Mouse (Mus musculus) hindbrain, embryonic 10.5 days (tissue): ENCODE measurements at regions not wholly inside any gene's neighbourhood (a gene's known extent, or its start where the extent isn't known, plus 50 kb on each side); places are given as distances from the start of the nearest gene placed in this dataset.

Experiments used
- DNase-seq: peaks from one replicate; pipeline ENCODE4 v3.0.0-alpha.2; 2017; ENCODE audit warnings: low spot score
- H3K27ac ChIP-seq: fragments of 300-500 bp; sonication (generic); 2 replicates; pipeline ENCODE4 v1.5.1; 2016; ENCODE audit warnings: mild to moderate bottlenecking, moderate library complexity
- H3K27me3 ChIP-seq: fragments of 300-500 bp; sonication (generic); 2 replicates; pipeline ENCODE4 v1.6.1; 2016; ENCODE audit warnings: mild to moderate bottlenecking; ENCODE audit not compliant: poor library complexity, insufficient read depth, severe bottlenecking
- H3K36me3 ChIP-seq: fragments of 300-500 bp; sonication (generic); 2 replicates; pipeline ENCODE4 v1.6.1; 2016; ENCODE audit warnings: mild to moderate bottlenecking, moderate library complexity
- H3K4me1 ChIP-seq: fragments of 300-500 bp; sonication (generic); replicated peaks from 2 replicates; pipeline ENCODE4 v1.6.1; 2016; ENCODE audit warnings: mild to moderate bottlenecking
- H3K4me3 ChIP-seq: fragments of 300-500 bp; sonication (generic); 2 replicates; pipeline ENCODE4 v1.5.1; 2016; ENCODE audit warnings: mild to moderate bottlenecking, moderate library complexity
- H3K9me3 ChIP-seq: fragments of 300-500 bp; sonication (generic); 2 replicates; pipeline ENCODE4 v1.6.1; 2016; ENCODE audit warnings: mild to moderate bottlenecking, moderate library complexity
- WGBS: fragments of 180-500 bp; shearing (Covaris S2); methylation state at CpG from one replicate; pipeline ENCODE4 v1.1.7; 2016; 5-methylcytosine and 5-hydroxymethylcytosine counted together

- WGBS: 84% methylated on average over 7 of the region's 7 CpGs
- H3K36me3 ChIP-seq: no peaks in the 10 kb centered on the region
- 0 out of 2 replicates have a peak, but pooled peaks cover 2% of the 10 kb centered on the region for H3K4me1 ChIP-seq
- no peaks in the 10 kb centered on the region for H3K9me3 ChIP-seq
- no peaks in the 10 kb centered on the region for H3K27me3 ChIP-seq
- H3K4me3 ChIP-seq: no peak overlapping the region
- no peak overlapping the region for H3K27ac ChIP-seq
- no peak for DNase-seq
Measured at GRCm38 (mm10) chr19:18331811-18332210, 299.8 kb downstream of the Ostf1 start.

DNA sequence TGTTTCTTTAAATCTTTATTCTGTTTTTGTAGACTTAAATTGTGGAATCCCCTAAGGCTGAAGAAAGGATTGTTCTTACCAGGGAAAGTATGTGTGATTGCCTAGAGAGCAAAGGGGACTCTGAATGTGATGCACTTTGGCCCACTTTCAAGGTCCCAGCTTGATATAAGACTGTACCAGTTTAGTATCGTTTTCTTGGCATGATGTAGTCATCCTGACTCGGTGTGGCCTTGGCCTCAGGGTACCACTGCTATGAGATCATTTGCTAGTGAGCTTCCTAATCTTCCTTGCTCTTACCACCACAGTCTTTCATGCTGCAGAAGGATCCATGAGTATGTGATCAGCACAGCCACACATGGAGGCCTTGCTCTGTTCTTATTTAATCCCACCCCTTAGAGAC is 302.2 kb downstream of the Ostf1 start:
- no peaks in the 10 kb centered on the region for H3K27me3 ChIP-seq
- no peak for DNase-seq
- H3K27ac ChIP-seq: no peak overlapping the region
- H3K36me3 ChIP-seq: no peaks in the 10 kb centered on the region
- no peaks in the 10 kb centered on the region for H3K9me3 ChIP-seq
- WGBS: 86% methylated on average over 2 of the region's 2 CpGs
- no peak overlapping the region for H3K4me3 ChIP-seq
- 0 out of 2 replicates have a peak, but pooled peaks cover 2% of the 10 kb centered on the region for H3K4me1 ChIP-seq

- H3K4me3 ChIP-seq: no peak overlapping the region
- peaks cover 7% of the 10 kb centered on the region; the same call in 1 of the 2 replicates for H3K4me1 ChIP-seq
- WGBS: 83% methylated on average over 1 of the region's 1 CpGs
- no peaks in the 10 kb centered on the region for H3K9me3 ChIP-seq
- no peak for DNase-seq
- H3K36me3 ChIP-seq: no peaks in the 10 kb centered on the region
- no peak overlapping the region for H3K27ac ChIP-seq
- no peaks in the 10 kb centered on the region for H3K27me3 ChIP-seq
Measured at GRCm38 (mm10) chr19:18318391-18318944, 313.2 kb downstream of the Ostf1 start.

GRCm38 (mm10) chr19:18273415-18273814 is 358.2 kb downstream of the Ostf1 start:
- no peak for DNase-seq
- Histone ChIP-seq H3K4me1 (no peaks in the 10 kb centered on the region), H3K9me3 (no peaks in the 10 kb centered on the region), H3K27ac (no peak overlapping the region), H3K4me3 (no peak overlapping the region), H3K36me3 (no peaks in the 10 kb centered on the region), H3K27me3 (no peaks in the 10 kb centered on the region)
- WGBS: 83% methylated on average over 1 of the region's 1 CpGs

- Histone ChIP-seq H3K27me3 (no peaks in the 10 kb centered on the region), H3K9me3 (no peaks in the 10 kb centered on the region), H3K36me3 (no peaks in the 10 kb centered on the region), H3K27ac (no peak overlapping the region), H3K4me1 (peaks cover 6% of the 10 kb centered on the region; the same call in 1 of the 2 replicates), H3K4me3 (no peak overlapping the region)
- WGBS: 69% methylated on average over 14 of the region's 14 CpGs
- peak; percentile 6 for DNase-seq
Measured at GRCm38 (mm10) chr19:18255074-18255684, 376.4 kb downstream of the Ostf1 start.

DNA sequence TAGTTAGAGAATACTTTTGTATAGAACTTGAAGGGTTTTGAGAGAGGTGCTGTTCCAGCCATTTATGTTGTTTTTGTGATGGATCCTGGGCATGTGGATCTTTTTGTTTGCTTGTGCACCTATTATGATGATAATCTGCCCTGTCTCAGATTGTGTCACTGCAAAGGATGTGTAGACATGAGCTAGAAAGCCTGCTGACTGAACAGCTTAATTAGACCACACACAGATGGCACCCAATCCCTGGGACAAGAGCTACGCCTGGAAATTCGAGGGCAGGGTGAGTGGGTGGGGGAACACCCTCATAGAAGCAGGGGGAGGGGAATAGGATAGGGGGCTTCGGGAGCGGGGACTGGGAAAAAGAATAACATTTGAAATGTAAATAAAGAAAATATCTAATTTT is 378.3 kb downstream of the Ostf1 start:
- Histone ChIP-seq H3K27me3 (no peaks in the 10 kb centered on the region), H3K36me3 (no peaks in the 10 kb centered on the region), H3K9me3 (no peaks in the 10 kb centered on the region), H3K4me3 (no peak overlapping the region), H3K27ac (no peak overlapping the region), H3K4me1 (peaks cover 6% of the 10 kb centered on the region; the same call in 1 of the 2 replicates)
- WGBS: 65% methylated on average over 4 of the region's 4 CpGs
- DNase-seq: no peak
